Mouse (Mus musculus) forebrain, embryonic 16.5 days (tissue): ENCODE data around the gene Vmn1r5. TPM values are rescaled to one million over a fixed set of nuclear protein-coding genes. Genes with fewer than 3 reads are reported as not detected.
"Not testable (repeated sequence)": the region's sequence is repeated elsewhere in the genome, so short reads cannot be mapped to it uniquely, and the experiment has no call there.

Source experiments
- ATAC-seq: fragments of 200-750 bp; cut with Nextera tagmentation; 2 replicates; pipeline ENCODE4 v1.8.0; 2017; ENCODE audit warnings: mild to moderate bottlenecking, moderate library complexity
- H3K27ac ChIP-seq: fragments of 300-500 bp; sonication (generic); 2 replicates; pipeline ENCODE4 v1.5.1; 2014; ENCODE audit warnings: low read length, control low read depth
- H3K27me3 ChIP-seq: fragments of 300-500 bp; sonication (generic); replicated peaks from 2 replicates; pipeline ENCODE4 v1.6.1; 2014; ENCODE audit warnings: low read length; ENCODE audit not compliant: control insufficient read depth, insufficient read depth
- H3K36me3 ChIP-seq: fragments of 300-500 bp; sonication (generic); 2 replicates; pipeline ENCODE4 v1.6.1; 2014; ENCODE audit not compliant: control insufficient read depth, insufficient read depth
- H3K4me1 ChIP-seq: fragments of 300-500 bp; sonication (generic); replicated peaks from 2 replicates; pipeline ENCODE4 v1.6.1; 2014; ENCODE audit warnings: low read length; ENCODE audit not compliant: control insufficient read depth, insufficient read depth
- H3K4me2 ChIP-seq: fragments of 300-500 bp; sonication (generic); 2 replicates; pipeline ENCODE4 v1.6.1; 2014; ENCODE audit warnings: mild to moderate bottlenecking, low read length, control low read depth
- H3K4me3 ChIP-seq: fragments of 300-500 bp; sonication (generic); replicated peaks from 2 replicates; pipeline ENCODE4 v1.5.1; 2014; ENCODE audit warnings: mild to moderate bottlenecking, low read length, control low read depth
- H3K9ac ChIP-seq: fragments of 300-500 bp; sonication (generic); replicated peaks from 2 replicates; pipeline ENCODE4 v1.6.1; 2014; ENCODE audit warnings: low read depth, low read length, control low read depth
- H3K9me3 ChIP-seq: fragments of 300-500 bp; sonication (generic); 2 replicates; pipeline ENCODE4 v1.6.1; 2016; ENCODE audit warnings: low read length; ENCODE audit not compliant: control insufficient read depth
- whole genome bisulfite sequencing: fragments of 180-500 bp; shearing (Covaris S2); extraction: QIAGEN DNeasy Blood & Tissue Kit; methylation state at CpG from one replicate; pipeline ENCODE4 v1.1.7; 2014; 5-methylcytosine and 5-hydroxymethylcytosine counted together
- polyA plus RNA-seq: library from polyadenylated mRNA; unstranded; fragments of >200 nt; fragmentation: Nextera tagmentation; extraction: Ambion mirVana; gene quantifications from 2 replicates; pipeline ENCODE4 v1.2.1, GENCODE M21; 2015

Vmn1r5 gene
- polyA plus RNA-seq, result not detected in 2 replicates

GRCm38 (mm10) chr6:56969973-56970372 lies at the start of gene Vmn1r5:
Gene Vmn1r5 (plus strand): TSS chr6:56970273.
- Histone ChIP-seq H3K27ac (no peak within 1 kb of the TSS), H3K4me2 (no peak within 1 kb of the TSS), H3K27me3 (no peaks in the 10 kb centered on the region), H3K9ac (no peak within 1 kb of the TSS), H3K4me3 (no peak within 1 kb of the TSS), H3K9me3 (no peaks in the 10 kb centered on the region), H3K4me1 (no peaks in the 10 kb centered on the region), H3K36me3 (no peaks in the 10 kb centered on the region)
- ATAC-seq, result no peak

GRCm38 (mm10) chr6:56923331-56923725 lies 46.7 kb upstream of the Vmn1r5 start:
- H3K4me1 ChIP-seq, result peaks cover 9% of the 10 kb centered on the region
- H3K9me3 ChIP-seq, result no peaks in the 10 kb centered on the region
- 0% methylated on average over 25 of the region's 25 CpGs for WGBS
- ATAC-seq, result no peak
- peak overlapping the region; percentile 86 for H3K9ac ChIP-seq
- H3K27ac ChIP-seq, result peak overlapping the region; percentile 91
- H3K27me3 ChIP-seq, result 0 out of 2 replicates have a peak, but pooled peaks cover 4% of the 10 kb centered on the region
- H3K4me2 ChIP-seq, result peak overlapping the region; percentile 58
- peak overlapping the region; percentile 84 for H3K4me3 ChIP-seq
- H3K36me3 ChIP-seq, result no peaks in the 10 kb centered on the region

GRCm38 (mm10) chr6:56923726-56924707 lies 46.1 kb upstream of the Vmn1r5 start, which contains the start of the genes Nt5c3 and Vmn1r4:
Gene Nt5c3 (minus strand): TSS chr6:56923932.
Gene Vmn1r4 (plus strand): TSS chr6:56924015.
- Histone ChIP-seq H3K9ac (peak within 1 kb of the TSS; percentile 86), H3K4me3 (peak within 1 kb of the TSS; percentile 84), H3K27ac (peak within 1 kb of the TSS; percentile 91), H3K4me1 (peaks cover 9% of the 10 kb centered on the region), H3K36me3 (no peaks in the 10 kb centered on the region), H3K9me3 (no peaks in the 10 kb centered on the region), H3K4me2 (peak within 1 kb of the TSS; percentile 61), H3K27me3 (0 out of 2 replicates have a peak, but pooled peaks cover 4% of the 10 kb centered on the region)
- peak; percentile 95 for ATAC-seq
- 2% methylated on average over 64 of the region's 64 CpGs for WGBS

GRCm38 (mm10) chr6:56931648-56932415 lies 38.2 kb upstream of the Vmn1r5 start:
- Histone ChIP-seq H3K9ac (no peak overlapping the region), H3K36me3 (no peaks in the 10 kb centered on the region), H3K4me1 (no peaks in the 10 kb centered on the region), H3K9me3 (no peaks in the 10 kb centered on the region), H3K27me3 (no peaks in the 10 kb centered on the region), H3K4me2 (no peak overlapping the region), H3K4me3 (no peak overlapping the region), H3K27ac (no peak overlapping the region)
- no peak for ATAC-seq
- 71% methylated on average over 4 of the region's 4 CpGs for WGBS

- Histone ChIP-seq H3K9me3 (no peaks in the 10 kb centered on the region), H3K27me3 (no peaks in the 10 kb centered on the region), H3K4me1 (no peaks in the 10 kb centered on the region), H3K9ac (no peak overlapping the region), H3K36me3 (no peaks in the 10 kb centered on the region), H3K27ac (no peak overlapping the region), H3K4me3 (no peak overlapping the region), H3K4me2 (no peak overlapping the region)
- WGBS, result 78% methylated on average over 2 of the region's 2 CpGs
- ATAC-seq, result no peak
Observed at GRCm38 (mm10) chr6:56932464-56932863, 37.6 kb upstream of the Vmn1r5 start.

GRCm38 (mm10) chr6:56934366-56934765 lies 35.7 kb upstream of the Vmn1r5 start:
- Histone ChIP-seq H3K9ac (no peak overlapping the region), H3K27ac (no peak overlapping the region), H3K4me1 (no peaks in the 10 kb centered on the region), H3K9me3 (no peaks in the 10 kb centered on the region), H3K4me2 (no peak overlapping the region), H3K36me3 (no peaks in the 10 kb centered on the region), H3K27me3 (no peaks in the 10 kb centered on the region), H3K4me3 (no peak overlapping the region)
- ATAC-seq, result no peak
- WGBS, result 92% methylated on average over 4 of the region's 4 CpGs

- Histone ChIP-seq H3K4me1 (no peaks in the 10 kb centered on the region), H3K27me3 (no peaks in the 10 kb centered on the region), H3K36me3 (no peaks in the 10 kb centered on the region), H3K9ac (no peak overlapping the region), H3K9me3 (no peaks in the 10 kb centered on the region), H3K4me3 (no peak overlapping the region), H3K27ac (no peak overlapping the region), H3K4me2 (no peak overlapping the region)
- 72% methylated on average over 5 of the region's 5 CpGs for WGBS
- no peak for ATAC-seq
Observed at GRCm38 (mm10) chr6:56956436-56956835, 13.6 kb upstream of the Vmn1r5 start.

- Histone ChIP-seq H3K4me2 (no peak within 1 kb of the TSS), H3K4me3 (no peak within 1 kb of the TSS), H3K4me1 (no peaks in the 10 kb centered on the region), H3K9ac (no peak within 1 kb of the TSS), H3K9me3 (no peaks in the 10 kb centered on the region), H3K27ac (no peak within 1 kb of the TSS), H3K36me3 (no peaks in the 10 kb centered on the region), H3K27me3 (no peaks in the 10 kb centered on the region)
- WGBS, result 88% methylated on average over 2 of the region's 2 CpGs
- no peak for ATAC-seq
Observed at GRCm38 (mm10) chr6:56996943-56997342, 26.9 kb downstream of the Vmn1r5 start, which contains the start of gene Vmn1r6. Gene Vmn1r6 (plus strand): TSS chr6:56997243.

GRCm38 (mm10) chr6:57025224-57025623 lies 55.2 kb downstream of the Vmn1r5 start, which contains the start of gene Vmn1r7:
Gene Vmn1r7 (minus strand): TSS chr6:57025324.
- not testable (repeated sequence) for H3K4me3 ChIP-seq, H3K4me2 ChIP-seq, ATAC-seq, H3K27me3 ChIP-seq, H3K9me3 ChIP-seq, H3K27ac ChIP-seq, H3K4me1 ChIP-seq, H3K36me3 ChIP-seq, H3K9ac ChIP-seq
- WGBS, result 94% methylated on average over 2 of the region's 2 CpGs
